Mouse (Mus musculus) gastrocnemius, adult 2 months (tissue): ENCODE measurements around the gene Ccndbp1. TPM values are rescaled to one million over a fixed set of nuclear protein-coding genes. Genes with fewer than 3 reads are reported as not detected.

ENCODE experiments used
- DNase-seq: peaks from one replicate; pipeline ENCODE4 v3.0.0; 2022
- H3K27ac ChIP-seq: fragments of 200-600 bp; 2 replicates; pipeline ENCODE4 v1.8.1; 2022; ENCODE audit warnings: mild to moderate bottlenecking
- H3K4me3 ChIP-seq: fragments of 200-600 bp; 2 replicates; pipeline ENCODE4 v1.8.1; 2022; ENCODE audit warnings: mild to moderate bottlenecking, moderate library complexity
- CTCF ChIP-seq: fragments of 200-600 bp; IDR thresholded peaks from 2 replicates; pipeline ENCODE4 v1.8.1; 2022; ENCODE audit warnings: antibody characterized with exemption, mild to moderate bottlenecking, moderate library complexity
- intact Hi-C: fragments of 180-260 bp; cut with DNase I; formaldehyde crosslinking; loops from one replicate; pipeline ENCODE4 v1.15.1; 2025
- microRNA-seq: library from miRNA; unstranded; fragments of <30 nt; microRNA quantifications from one replicate; pipeline ENCODE4 v1.2.0, GENCODE M21; 2021
- total RNA-seq, 2 experiments: library from RNA; stranded (reverse); gene quantifications; 2 replicates each; pipeline ENCODE4 v1.2.3; 2021

Gene Ccndbp1
- total RNA-seq, 2 experiments from 2014 or later, result 20.9 to 21.1 TPM

DNA sequence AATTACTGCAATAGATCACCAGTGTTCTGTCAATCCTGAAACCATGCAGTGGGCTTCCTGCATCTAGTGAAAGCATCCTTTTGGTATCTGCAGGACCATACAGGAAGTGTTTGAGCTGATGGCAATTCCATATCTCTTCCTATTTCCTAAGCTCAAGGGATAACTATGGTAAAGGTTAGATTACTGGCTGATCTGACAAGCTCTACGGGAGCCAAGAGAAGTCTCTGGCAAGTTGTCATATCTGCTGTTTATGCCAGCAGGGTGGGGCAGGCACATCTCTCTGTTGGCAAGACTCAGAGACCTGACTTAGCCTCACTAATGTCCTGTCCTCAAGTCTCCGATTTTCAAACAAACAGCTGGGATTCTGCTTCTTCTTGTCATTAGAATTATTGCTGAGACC is 45.9 kb downstream of the Ccndbp1 start:
- no peak for TF ChIP-seq CTCF

DNA sequence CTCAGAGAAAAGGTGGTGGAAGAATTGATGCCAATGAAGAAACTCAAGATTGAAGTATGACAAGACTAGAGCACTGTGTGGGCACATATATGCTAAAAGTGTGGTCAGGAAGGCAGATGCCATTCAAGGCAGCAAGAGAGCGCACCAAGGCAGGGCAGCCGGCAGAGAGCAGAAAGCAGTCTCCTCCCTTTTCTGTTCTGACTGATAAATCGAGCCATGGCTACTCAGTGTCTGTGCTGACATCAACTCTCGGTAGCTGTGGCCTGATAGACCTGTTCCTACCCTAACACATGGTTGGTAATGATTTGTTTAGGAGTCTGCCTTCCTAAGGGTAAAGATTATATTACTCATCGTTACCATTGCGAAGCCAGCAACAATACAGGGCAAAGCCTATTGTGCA is 47.7 kb downstream of the Ccndbp1 start:
- intact Hi-C loops, result no loop called here
- no peak overlapping the region for H3K27ac ChIP-seq
- no peak for DNase-seq
- TF ChIP-seq CTCF, result no peak
- no peak overlapping the region for H3K4me3 ChIP-seq

More for the DNA sequence above, 45.9 kb downstream of the Ccndbp1 start:
- no peak for DNase-seq
- intact Hi-C loops, result no loop called here
- Histone ChIP-seq H3K27ac (no peak overlapping the region), H3K4me3 (no peak overlapping the region)

DNA sequence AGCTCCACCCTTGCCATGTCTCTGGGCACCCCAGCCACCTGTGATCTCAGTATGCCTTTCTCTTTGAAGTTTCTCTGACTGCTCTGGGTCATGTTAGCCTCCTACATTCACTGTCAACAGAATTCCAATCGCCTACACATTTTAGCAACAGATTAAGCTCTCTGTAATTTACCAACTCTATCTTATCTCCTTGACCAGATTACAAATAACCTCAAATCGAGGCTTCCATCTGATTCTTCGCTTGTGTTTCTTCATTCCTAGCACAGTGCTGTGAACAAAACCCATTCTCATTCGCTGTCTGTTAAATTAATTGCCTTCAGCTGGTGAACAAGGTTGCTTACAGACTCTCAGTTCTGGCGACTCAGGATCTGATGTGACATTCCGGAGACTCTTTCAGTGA is 49.8 kb downstream of the Ccndbp1 start:
- no peak for TF ChIP-seq CTCF
- no peak for DNase-seq
- Histone ChIP-seq H3K4me3 (no peak overlapping the region), H3K27ac (no peak overlapping the region)
- intact Hi-C loops, result no loop called here

DNA sequence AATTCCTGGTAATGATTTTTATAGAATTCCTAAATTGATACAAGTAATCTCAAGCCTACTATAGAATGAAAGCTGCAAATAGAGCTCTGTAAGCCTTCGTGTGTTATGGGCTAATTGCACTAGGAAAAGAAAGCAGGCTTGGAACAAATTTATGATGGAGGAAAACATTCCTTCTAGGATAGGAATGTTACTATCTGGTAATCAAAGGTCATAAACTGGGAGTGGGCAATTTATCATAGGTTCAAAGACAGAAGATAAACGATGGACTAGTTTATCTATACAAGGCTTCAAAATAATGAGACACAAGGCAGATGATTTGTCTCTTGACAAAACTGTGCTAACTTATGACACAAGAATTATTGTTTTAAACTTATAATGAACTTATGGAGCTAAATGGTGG is 53.1 kb downstream of the Ccndbp1 start:
- TF ChIP-seq CTCF, result no peak
- DNase-seq, result no peak
- intact Hi-C loops, result no loop called here
- H3K27ac ChIP-seq, result no peak overlapping the region
- no peak overlapping the region for H3K4me3 ChIP-seq

Small RNAs within 50 kb of the gene (microRNA-seq; reads per million reads assigned to microRNA genes)
- not detected for gene Gm44325

Other genes with a start within 250 kb of the Ccndbp1 start
- gene Cdan1, start 158.3 kb upstream of the Ccndbp1 start, total RNA-seq, result 1 to 10 TPM; 5.3 to 6.0 TPM
- 1 to 10 TPM; 7.6 to 9.2 TPM for gene Ttbk2, start 157.8 kb upstream of the Ccndbp1 start, total RNA-seq
- gene Ubr1, start 37.7 kb upstream of the Ccndbp1 start, total RNA-seq, result 10 to 100 TPM; 28.5 to 29.9 TPM
- gene Tmem62, start 31.4 kb upstream of the Ccndbp1 start, total RNA-seq, result 1 to 10 TPM; 3.0 to 3.3 TPM
- not detected for gene Epb42, start 28.7 kb downstream of the Ccndbp1 start, total RNA-seq
- under 1 TPM in 1 of 2 experiments, not detected in 1; 0.11 TPM for gene Tgm5, start 77.4 kb downstream of the Ccndbp1 start, total RNA-seq
- gene Tgm7, start 101.4 kb downstream of the Ccndbp1 start, total RNA-seq, result not detected
- 10 to 100 TPM; 12.4 to 17.1 TPM for gene Adal, start 132.0 kb downstream of the Ccndbp1 start, total RNA-seq
- gene Lcmt2, start 132.2 kb downstream of the Ccndbp1 start, total RNA-seq, result 1 to 10 TPM; 3.1 to 4.4 TPM
- gene Tubgcp4, start 162.3 kb downstream of the Ccndbp1 start, total RNA-seq, result 10 to 100 TPM; 10.3 to 10.9 TPM
- 1 to 10 TPM; 5.2 to 5.5 TPM for gene Zscan29, start 162.7 kb downstream of the Ccndbp1 start, total RNA-seq